17 mouse cellular contexts compared by ENCODE assay signal in the genomic region with DNA sequence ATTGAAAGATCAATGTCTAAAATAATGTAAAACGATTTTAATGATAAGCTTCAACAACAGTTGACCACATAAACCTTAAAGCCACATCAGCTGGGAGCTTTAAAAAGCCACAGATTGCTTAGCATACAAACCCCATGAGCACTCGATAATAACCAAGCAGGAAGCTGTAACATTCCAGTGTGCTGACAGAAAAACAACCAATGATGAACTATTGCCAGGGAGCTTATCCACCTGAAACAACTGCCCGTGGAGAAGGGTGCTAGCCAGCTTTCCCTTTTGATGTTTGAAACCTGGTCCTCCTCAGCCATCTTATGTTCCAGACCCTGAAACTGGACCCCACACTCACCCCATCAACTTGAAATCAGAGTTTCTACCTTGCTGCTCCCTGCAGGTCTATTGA. TPM values are rescaled to one million over a fixed set of nuclear protein-coding genes. Genes with fewer than 3 reads are reported as not detected.
"Had no signal": no experiment of that assay in that cellular context is flagged by ENCODE, and none has a peak within 500 bp of the region (broad histone marks: within the 10 kb centered on the region; RNA-seq: fewer than 3 reads in every experiment).

No protein-coding gene starts in this region.

- H3K27ac ChIP-seq: layer of hippocampus, adult 2 months; limb, embryonic 15.5 days; liver, embryonic 12.5 days; midbrain, embryonic 15.5 days; neural tube, embryonic 12.5 days had no signal

- DNase-seq: kidney, adult 18-20 months; kidney, postnatal 4 days; lung, embryonic 14.5 days; lung, postnatal 10 days; lung, postnatal 4 days; right cerebral cortex, postnatal 4 days; spleen, adult 18-20 months; thymus, adult 18-20 months; thymus, postnatal 14 days had no signal

- H3K9ac ChIP-seq: limb, embryonic 15.5 days; liver, embryonic 12.5 days; lung, embryonic 14.5 days; midbrain, embryonic 15.5 days; neural tube, embryonic 12.5 days had no signal

- H3K4me3 ChIP-seq: layer of hippocampus, adult 2 months; limb, embryonic 15.5 days; liver, embryonic 12.5 days; midbrain, embryonic 15.5 days; neural tube, embryonic 12.5 days had no signal

- H3K36me3 ChIP-seq: limb, embryonic 15.5 days; liver, embryonic 12.5 days; midbrain, embryonic 15.5 days; neural tube, embryonic 12.5 days had no signal

- H3K9me3 ChIP-seq: limb, embryonic 15.5 days; liver, embryonic 12.5 days; midbrain, embryonic 15.5 days; neural tube, embryonic 12.5 days had no signal

- H3K4me1 ChIP-seq: liver, embryonic 12.5 days; midbrain, embryonic 15.5 days; neural tube, embryonic 12.5 days had no signal

- H3K4me2 ChIP-seq: limb, embryonic 15.5 days; liver, embryonic 12.5 days; lung, embryonic 14.5 days; midbrain, embryonic 11.5 days; midbrain, embryonic 15.5 days; neural tube, embryonic 12.5 days had no signal

- H3K27me3 ChIP-seq: limb, embryonic 15.5 days; liver, embryonic 12.5 days; midbrain, embryonic 15.5 days; neural tube, embryonic 12.5 days had no signal

- ATAC-seq: liver, embryonic 12.5 days; midbrain, embryonic 15.5 days had no signal

RNA-seq across cellular contexts. Expression of gene Hsd17b3, which starts 22.4 kb away (rescaled TPM):
- polyA plus RNA-seq: limb, embryonic 15.5 days; liver, embryonic 12.5 days; liver, embryonic 16.5 days; lung, embryonic 14.5 days; midbrain, embryonic 11.5 days; midbrain, embryonic 15.5 days; stomach, embryonic 14.5 days had no signal
